Mouse (Mus musculus) CH12.LX (cell line): ENCODE measurements at regions not wholly inside any gene's neighbourhood (a gene's known extent, or its start where the extent isn't known, plus 50 kb on each side); places are given as distances from the start of the nearest gene placed in this dataset.

ENCODE experiments used
- CHD1 ChIP-seq: IDR thresholded peaks from 2 replicates; pipeline ENCODE4 v1.6.1; 2012; ENCODE audit warnings: low read depth, low read length, improper control_type of control experiment, inconsistent platforms
- CTCF ChIP-seq, 2 experiments: IDR thresholded peaks in 1 of 2; conservative IDR thresholded peaks in 1 of 2; 2 replicates each; pipeline ENCODE4 v1.5.1; 2011 to 2012; ENCODE audit warnings: low read depth in 2 of 2, low read length in 2 of 2, improper control_type of control experiment in 1 of 2, inconsistent platforms in 1 of 2, mild to moderate bottlenecking in 1 of 2, moderate library complexity in 1 of 2
- MAX ChIP-seq: IDR thresholded peaks from 2 replicates; pipeline ENCODE4 v1.6.1; 2011; ENCODE audit warnings: low read length, improper control_type of control experiment
- MAZ ChIP-seq: IDR thresholded peaks from 2 replicates; pipeline ENCODE4 v1.6.1; 2012; ENCODE audit warnings: low read depth, mild to moderate bottlenecking, inconsistent platforms, low read length, improper control_type of control experiment, moderate library complexity
- MYC ChIP-seq: IDR thresholded peaks from 2 replicates; pipeline ENCODE4 v1.6.1; 2011; ENCODE audit warnings: low read depth, mild to moderate bottlenecking, improper control_type of control experiment, low read length
- NELFE ChIP-seq: IDR thresholded peaks from 2 replicates; pipeline ENCODE4 v1.6.1; 2011; ENCODE audit warnings: low read depth, low read length, improper control_type of control experiment
- NRF1 ChIP-seq: IDR thresholded peaks from 2 replicates; pipeline ENCODE4 v1.6.1; 2014; ENCODE audit warnings: low read depth, mild to moderate bottlenecking, inconsistent platforms, low read length, improper control_type of control experiment, moderate library complexity
- POLR2A ChIP-seq: IDR thresholded peaks from 2 replicates; pipeline ENCODE4 v1.6.1; 2011; ENCODE audit warnings: low read depth, mild to moderate bottlenecking, improper control_type of control experiment, low read length
- POLR2AphosphoS2 ChIP-seq: IDR thresholded peaks from 2 replicates; pipeline ENCODE4 v1.6.1; 2011; ENCODE audit warnings: low read depth, low read length, improper control_type of control experiment
- RCOR1 ChIP-seq: conservative IDR thresholded peaks from 2 replicates; pipeline ENCODE4 v1.6.1; 2012; ENCODE audit warnings: low read depth, mild to moderate bottlenecking, inconsistent platforms, low read length, improper control_type of control experiment
- USF1 ChIP-seq: IDR thresholded peaks from 2 replicates; pipeline ENCODE4 v1.6.1; 2014; ENCODE audit warnings: low read depth, mild to moderate bottlenecking, inconsistent platforms, low read length, improper control_type of control experiment
- ZC3H11A ChIP-seq: IDR thresholded peaks from 2 replicates; pipeline ENCODE4 v1.6.1; 2012; ENCODE audit warnings: low read depth, mild to moderate bottlenecking, inconsistent platforms, low read length, improper control_type of control experiment

DNA sequence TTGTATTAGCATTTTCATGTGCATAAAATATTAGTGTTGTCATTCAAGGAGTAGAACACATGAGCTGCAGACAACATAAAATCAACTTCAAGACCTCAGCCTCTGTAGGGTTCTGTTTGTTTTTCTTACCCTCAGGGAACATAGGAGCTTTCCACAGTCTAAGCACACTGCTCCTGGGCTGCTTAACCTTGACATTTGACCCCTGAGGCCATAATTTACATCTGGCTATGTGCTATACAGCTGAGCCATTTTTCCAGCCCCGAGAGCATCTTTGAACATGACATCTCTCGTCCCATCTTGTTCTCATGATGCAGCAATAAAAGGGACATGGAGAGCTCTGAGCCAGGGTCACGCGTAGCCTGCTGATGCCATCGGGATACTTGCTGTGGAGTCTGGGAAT is 270.3 kb downstream of the Sox2 start:
- no peak for TF ChIP-seq POLR2A
- no peak for TF ChIP-seq USF1
- no peak for TF ChIP-seq POLR2AphosphoS2
- TF ChIP-seq CTCF (conservative IDR thresholded peaks at IDR 0.05 in 1 of 2, IDR thresholded peaks at IDR 0.05 in 1 of 2; ENCODE audit: low read depth in 2 of 2, low read length in 2 of 2) = no peak
- no peak for TF ChIP-seq ZC3H11A
- TF ChIP-seq CHD1 = no peak
- TF ChIP-seq NRF1 = no peak
- TF ChIP-seq RCOR1 = no peak
- TF ChIP-seq MAZ = no peak
- no peak for TF ChIP-seq MYC
- no peak for TF ChIP-seq MAX
- TF ChIP-seq NELFE = no peak
